Mouse (Mus musculus): ENCODE data around the gene Wdr47.
"Not testable (repeated sequence)": the region's sequence is repeated elsewhere in the genome, so short reads cannot be mapped to it uniquely, and the experiment has no call there.

The Wdr47 gene

DNA sequence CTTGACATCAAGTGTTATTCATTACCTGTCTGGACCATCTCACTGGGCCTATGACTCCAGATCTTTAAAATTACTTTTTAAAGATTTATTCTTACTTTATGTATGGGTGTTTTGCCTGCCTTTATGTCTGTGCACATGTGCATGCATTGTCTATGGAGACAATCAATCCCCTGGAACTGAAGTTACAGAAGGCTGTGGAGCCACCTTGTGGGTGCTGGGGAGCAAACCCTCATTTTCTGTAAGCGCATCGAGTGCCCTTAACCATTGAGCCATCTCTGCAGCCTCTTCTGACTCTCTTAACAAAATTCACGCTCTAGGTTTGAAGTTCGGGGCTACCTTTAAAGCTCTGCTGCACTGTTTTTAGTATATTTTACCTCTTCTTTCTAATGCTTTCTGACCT lies 48.3 kb downstream of the Wdr47 start:
- no peak for DNase-seq (ENCODE audit: low spot score)

DNA sequence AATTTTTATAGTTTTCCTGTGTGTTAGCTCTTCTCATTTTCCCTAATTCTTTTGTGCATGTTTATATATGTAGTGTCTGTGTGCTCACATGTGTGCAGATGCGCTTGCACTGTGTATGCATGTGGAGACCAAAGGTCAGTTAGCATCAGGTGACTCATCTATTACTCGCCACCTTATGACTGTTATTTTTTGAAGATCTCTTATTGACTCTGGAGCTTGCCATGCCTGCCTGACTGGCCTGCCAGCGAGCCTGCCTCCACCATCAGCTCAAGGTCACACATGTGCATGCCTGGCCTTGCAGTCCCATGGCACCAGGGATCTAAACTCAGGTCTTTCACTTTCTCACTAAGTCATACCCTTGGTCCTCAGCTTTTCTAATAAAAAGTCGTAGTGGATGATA lies 49.9 kb downstream of the Wdr47 start:
- peak; percentile 20 for DNase-seq (ENCODE audit: low spot score)

DNA sequence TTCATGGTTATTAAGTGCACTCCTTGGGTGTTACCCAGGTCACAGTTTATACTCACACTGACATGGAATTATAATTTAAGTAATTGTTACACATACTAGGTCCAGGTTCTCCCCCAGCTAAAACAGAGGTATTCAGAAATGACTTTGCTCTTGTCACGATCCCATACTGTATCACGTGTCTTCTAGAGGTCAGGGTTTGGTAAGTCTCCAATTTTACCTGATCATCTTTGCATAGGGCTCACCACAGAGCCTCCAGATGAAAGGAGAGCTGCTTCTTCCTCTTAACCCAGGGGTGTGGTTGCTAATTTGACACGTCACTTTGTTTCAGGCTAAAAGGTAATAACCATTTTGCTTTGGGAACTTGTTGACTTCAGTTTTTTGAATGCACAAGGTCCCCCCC lies 53.8 kb downstream of the Wdr47 start:
- no peak for DNase-seq (ENCODE audit: low spot score)

DNA sequence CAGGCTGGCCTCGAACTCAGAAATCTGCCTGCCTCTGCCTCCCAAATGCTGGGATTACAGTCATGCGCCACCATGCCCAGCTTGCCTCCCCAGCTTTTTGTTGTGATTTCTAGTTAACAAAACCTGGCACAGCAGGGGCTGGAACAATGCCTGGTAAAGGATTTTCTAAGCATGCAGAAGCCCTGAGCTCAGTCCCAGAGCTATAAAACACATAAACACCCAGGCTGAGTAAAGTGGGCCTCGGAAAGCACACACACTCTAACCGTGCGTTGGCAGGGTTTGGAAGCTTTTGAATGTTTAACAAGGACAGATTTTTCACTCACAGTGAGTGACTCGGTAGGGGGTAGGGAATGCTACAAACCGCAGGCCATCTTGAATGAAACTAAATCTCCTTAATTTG lies 55.0 kb downstream of the Wdr47 start:
- no peak for DNase-seq (ENCODE audit: low spot score)

DNA sequence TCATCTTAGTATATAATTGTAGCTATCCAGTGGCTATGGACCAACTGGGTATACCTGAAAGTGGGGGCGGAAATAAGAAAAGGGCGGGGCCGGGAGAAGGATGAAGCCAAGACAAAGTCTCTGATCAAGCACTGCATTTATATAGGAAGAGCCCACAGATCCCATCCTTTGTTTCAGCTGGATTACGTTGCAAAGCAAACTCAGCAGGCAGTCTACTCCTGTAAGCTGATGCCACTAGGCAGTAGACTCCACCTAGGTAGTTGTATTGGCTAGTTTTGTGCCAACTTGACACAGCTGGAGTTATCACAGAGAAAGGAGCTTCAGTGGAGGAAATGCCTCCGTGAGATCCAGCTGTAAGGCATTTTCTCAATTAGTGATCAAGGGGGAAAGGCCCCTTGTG lies 56.6 kb downstream of the Wdr47 start:
- DNase-seq (ENCODE audit: low spot score): not testable (repeated sequence)

DNA sequence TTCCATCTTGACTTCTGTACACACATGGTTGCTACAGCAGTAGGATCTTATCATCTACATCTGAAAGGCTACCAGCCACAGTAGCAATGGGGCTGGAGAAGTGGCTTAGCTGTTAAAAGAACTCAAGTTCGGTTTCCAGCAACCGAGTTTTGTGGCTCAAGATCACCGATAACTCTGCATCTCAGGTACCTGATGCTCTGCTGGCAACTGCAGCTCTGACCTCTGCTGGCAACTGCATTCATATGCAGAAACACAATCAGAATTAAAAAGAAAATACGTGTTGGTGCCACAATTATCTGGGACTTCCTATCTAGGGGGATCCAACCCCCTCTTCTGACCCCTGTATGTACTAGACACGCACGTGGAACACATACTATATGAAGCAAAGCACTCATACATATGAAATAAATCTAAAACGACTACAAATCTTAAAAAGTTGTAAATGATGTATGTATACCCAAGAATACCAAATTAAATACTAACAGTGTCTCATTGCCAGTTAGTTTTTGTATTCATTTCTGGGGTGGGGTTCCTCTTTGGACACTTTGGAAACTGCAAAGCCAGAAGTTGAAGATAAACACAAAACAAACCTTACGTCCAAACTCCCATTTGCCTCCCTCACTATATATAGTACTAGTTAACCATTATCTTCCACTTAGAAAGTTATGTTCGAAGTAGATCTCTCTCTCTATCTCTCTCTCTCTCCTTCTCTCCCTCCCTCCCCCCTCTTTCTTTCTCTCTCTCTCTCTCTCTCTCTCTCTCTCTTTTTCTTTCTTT lies 62.0 kb downstream of the Wdr47 start:
- no peak for DNase-seq (ENCODE audit: low spot score)

DNA sequence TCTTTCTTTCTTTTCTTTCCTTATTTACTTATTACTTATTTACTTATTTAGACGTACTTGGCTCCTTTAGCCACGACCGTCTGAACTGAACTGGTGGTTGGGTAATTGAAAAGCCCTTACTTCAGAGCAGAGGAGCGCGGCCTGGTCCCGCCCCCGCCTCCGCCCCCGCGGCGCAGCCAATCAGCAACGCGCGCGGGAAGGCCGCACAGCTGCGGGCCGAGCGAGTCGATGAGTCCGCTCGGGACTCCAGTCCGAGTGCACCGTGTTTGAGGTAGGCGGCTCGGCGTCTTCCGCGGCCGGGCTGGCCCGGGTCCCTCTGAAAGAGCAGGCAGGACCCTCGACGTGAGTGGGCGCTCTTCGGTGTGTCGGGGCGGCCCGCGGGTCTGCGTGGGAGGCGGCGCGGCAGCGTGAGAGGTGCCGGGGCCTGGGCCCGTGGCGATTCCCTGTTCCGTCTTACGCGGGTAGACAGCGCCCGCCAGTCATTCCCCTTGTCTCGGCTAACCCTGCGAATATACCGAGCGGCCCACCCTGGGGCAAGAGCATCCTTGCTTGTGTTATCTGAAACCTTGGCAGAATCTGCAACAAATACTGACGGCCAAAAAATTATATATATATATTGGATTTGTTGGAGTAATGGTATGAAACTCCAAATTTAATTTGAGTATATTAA lies 62.8 kb downstream of the Wdr47 start, which contains the start of gene Clcc1:
TSS of gene Clcc1 (plus strand) at position 204 of the 670 bp plus-strand sequence.
- DNase-seq (ENCODE audit: low spot score): peak; percentile 96

DNA sequence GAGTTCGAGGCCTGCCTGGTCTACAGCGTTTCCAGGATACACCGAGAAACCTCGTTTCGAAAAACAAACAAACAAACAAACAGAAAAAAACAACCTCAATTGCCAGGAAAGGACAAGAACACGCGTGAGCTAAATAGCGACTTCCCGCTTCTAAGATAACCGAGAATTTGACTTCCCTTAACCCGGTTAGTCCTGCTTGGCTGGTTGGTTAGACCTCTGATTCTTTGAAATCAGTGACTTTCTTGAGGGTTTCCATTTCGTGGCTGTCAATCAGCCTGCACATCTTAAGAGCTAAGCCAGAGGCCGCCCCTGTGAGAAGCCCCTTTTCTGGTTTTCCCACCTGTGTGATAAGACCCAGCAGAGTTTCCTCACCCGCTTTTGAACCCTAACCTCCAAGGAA lies 63.5 kb downstream of the Wdr47 start:
- no peak for DNase-seq (ENCODE audit: low spot score)

DNA sequence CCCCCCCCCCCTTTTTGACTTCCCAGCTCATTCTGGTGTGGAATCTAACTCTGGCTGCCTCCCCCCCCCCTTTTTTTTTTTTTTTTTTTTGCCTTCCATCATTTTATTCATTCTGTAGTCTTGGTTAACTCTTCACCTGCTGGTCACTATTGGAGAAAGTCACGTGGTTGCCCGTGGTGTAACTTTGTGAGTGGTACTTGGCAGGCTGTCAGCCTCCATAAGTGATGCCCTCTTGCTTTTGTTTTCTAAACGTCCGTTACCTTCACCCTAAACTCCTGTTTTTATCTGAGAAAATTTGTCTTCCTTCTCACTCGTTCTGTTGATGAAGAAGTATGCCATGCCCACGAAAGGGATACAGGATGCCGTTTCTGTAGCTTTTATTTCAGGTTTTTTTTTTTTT lies 64.4 kb downstream of the Wdr47 start:
- DNase-seq (ENCODE audit: low spot score): no peak

DNA sequence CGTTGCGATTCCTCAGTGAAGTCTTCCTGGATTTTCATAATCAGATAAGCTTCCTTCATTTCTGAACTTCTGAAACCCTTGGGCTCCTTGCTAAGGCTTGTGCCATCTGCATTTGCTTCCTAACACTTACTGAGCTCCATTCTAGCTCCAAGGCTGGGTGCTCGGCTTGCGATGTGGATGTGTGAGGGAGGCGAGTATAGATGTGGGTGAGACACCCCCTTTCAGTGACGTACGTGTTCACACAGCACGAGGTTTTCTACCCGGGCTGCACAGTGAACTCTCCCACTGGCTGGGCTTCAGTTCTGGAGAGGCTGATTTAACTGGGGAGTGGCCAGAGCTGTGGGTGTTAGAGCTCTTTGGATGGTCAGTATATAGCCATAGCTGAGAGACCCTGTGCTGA lies 67.5 kb downstream of the Wdr47 start:
- no peak for DNase-seq (ENCODE audit: low spot score)

DNA sequence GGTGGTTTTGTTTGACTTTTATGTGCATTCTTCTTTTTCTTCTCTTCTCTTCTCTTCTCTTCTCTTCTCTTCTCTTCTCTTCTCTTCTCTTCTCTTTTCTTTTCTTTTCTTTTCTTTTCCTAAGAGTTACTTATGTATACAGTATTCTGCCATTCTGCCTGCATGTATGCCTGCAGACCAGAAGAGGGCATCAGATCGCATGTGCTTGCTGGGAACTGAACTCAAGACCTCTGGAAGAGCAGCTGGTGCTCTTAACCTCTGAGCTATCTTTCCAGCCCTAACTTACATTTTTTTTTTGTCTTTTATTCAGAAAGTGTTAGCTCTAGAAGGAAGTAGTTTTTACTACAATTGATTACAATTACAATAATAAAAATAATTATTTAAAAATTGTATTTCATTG lies 69.9 kb downstream of the Wdr47 start:
- DNase-seq (ENCODE audit: low spot score): no peak

DNA sequence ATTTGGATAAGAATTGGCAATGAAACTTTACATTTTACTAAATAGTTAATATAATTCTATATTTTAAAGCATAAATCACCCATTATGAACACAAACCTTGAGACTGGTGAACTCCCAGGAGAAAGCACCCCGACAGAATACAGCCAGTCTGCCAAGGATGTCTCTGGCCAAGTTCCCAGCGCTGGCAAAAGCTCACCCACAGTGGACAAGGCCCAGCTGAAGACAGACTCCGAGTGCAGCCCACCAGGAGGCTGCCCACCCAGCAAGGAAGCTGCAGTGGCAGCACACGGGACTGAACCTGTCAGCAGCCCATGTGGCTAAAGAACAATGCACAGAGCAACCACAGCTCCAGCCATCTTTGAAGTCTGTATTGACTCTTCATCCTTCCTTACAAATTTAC lies 85.5 kb downstream of the Wdr47 start:
- no peak for DNase-seq (ENCODE audit: low spot score)

DNA sequence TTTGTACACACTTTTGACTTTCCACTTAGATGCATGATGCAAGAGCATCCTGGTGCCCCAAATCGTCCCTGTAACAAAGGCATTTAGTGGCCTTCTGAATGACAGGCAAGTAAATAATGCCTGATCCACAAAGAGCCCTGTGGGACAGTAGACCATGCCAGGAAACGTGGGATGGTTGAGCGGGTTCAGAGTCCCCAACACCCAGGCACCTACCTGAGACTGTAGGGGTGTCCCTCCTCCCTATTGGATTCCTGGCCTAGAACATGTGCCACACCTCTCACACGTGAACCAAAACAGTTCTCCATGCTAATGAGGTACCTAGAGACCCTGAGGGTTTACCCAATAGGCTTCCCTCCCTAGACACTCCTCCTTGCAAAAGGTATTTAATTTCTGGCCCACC lies 89.9 kb downstream of the Wdr47 start:
- no peak for DNase-seq (ENCODE audit: low spot score)

DNA sequence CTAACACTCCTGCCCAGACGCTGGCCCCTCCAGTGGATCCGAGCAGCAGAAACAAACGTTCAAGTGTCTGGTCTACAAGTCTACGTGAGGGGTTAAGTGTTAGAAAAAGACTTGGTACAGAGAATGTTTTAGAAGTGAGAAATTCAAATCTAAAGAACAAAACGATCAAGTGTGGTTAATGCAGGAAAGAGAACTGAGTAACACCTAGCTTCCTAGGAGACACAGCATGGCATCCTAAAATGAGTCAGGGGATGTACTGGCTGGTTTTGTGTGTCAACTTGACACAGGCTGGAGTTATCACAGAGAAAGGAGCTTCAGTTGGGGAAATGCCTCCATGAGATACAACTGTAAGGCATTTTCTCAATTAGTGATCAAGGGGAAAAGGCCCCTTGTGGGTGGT lies 92.5 kb downstream of the Wdr47 start:
- DNase-seq (ENCODE audit: low spot score): not testable (repeated sequence)

DNA sequence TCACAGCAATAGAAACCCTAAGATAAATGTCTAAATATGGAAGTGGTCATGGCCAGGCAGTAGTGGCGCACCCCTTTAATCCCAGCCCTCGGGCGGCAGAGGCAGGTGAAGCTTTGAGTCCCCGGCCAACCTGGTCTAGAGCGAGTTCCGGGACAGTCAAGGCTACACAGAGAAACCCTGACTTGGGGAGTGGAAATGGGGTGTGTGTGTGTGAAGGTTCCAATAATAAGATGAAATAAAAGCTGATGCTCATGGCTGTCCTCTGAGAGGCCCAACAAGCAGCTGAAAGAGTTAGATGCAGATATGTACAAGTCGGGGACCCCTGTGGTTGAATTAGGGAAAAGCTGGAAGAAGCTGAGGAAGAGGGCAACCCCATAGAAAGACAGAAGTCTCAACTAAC lies 94.6 kb downstream of the Wdr47 start:
- DNase-seq (ENCODE audit: low spot score): no peak

DNA sequence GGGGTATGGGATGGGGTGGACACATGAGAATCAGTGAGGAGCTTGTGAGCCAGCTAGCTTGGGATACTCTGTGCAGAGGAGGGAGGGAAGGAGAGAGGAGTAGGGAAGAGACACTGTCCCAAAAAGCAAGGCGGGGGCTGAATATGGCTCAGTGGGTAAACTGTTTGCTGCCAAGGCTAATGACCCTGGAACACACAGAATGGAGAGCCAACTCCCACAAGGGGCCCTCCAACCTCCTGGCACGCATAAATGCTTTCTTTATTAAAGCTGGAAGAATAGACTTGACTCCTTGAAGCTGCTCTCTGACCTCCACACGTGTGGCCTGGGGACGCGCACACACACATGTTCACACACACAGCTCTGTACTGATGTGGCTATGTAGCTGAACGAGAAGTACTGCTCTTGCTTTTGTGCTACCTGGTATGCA lies 97.9 kb downstream of the Wdr47 start:
- no peak for DNase-seq (ENCODE audit: low spot score)

DNA sequence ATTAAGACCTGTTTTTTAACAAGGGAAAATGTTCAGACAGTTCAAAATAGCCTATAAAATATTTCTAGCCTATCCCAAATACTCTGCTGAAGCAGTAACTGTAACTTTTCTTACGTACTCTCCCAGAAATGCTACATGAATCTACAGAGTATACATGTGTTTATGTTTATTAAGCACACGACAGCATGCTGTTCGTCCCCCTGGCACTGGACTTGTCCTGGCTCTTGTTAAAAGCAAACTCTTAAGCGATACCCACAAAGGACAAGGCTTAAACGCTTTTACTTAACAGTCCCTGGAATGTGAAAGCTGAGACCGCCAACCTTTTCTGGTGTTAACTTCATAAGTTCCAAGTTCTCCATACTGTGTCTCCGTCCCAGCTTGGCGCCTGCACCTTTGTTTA lies 98.4 kb downstream of the Wdr47 start:
- DNase-seq (ENCODE audit: low spot score): no peak

DNA sequence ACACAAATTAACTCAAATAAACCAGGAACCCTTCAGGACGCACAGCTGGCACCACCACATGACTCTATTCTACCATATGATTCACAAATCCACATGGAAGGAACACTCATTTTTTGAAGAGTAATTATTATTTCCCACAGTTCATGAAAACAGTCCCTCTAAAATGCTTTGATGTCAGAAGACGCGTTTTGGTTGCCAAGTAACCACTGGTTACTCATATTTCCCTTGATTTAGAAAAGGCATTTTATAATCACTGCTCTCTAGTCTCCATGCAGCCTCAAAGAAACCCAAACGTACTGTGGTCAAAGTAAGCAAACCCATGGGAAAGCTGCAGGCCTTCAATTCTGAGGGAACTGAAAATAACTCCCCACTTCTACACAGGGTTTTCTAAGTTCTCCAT lies 98.9 kb downstream of the Wdr47 start:
- no peak for DNase-seq (ENCODE audit: low spot score)

DNA sequence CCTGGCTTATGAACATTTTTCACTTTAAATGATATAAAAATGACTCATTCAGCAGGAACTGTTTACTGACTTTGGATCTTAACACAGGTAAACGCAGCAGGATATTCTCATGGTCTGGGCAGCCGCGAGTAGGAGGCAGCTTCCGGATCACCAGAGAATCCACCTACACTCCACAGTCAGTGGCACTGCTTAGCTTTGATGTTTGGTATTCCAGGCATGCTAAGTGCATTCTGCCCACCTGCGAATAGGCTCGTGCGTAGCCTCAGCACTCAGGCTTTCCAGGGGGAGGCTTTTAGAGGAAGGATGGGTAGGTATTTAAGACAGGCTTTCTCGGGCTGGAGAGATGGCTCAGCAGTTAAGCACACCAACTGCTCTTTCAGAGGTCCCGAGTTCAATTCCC lies 103.2 kb downstream of the Wdr47 start:
- no peak for DNase-seq (ENCODE audit: low spot score)

All from urinary bladder, postnatal 25 days (tissue).